Mouse (Mus musculus): ENCODE results near the gene Chchd5.

Chchd5 gene

GRCm38 (mm10) chr2:129151111-129151510 is 21.6 kb downstream of the Chchd5 start:
- no peak for DNase-seq (ENCODE audit: extremely low read depth, low read depth)

GRCm38 (mm10) chr2:129152751-129153150 is 23.3 kb downstream of the Chchd5 start:
- no peak for DNase-seq (ENCODE audit: extremely low read depth, low read depth)

- DNase-seq (ENCODE audit: extremely low read depth, low read depth) = no peak
Observed at GRCm38 (mm10) chr2:129164815-129165214, 35.3 kb downstream of the Chchd5 start.

- no peak for DNase-seq (ENCODE audit: extremely low read depth, low read depth)
Observed at GRCm38 (mm10) chr2:129166466-129167463, 37.3 kb downstream of the Chchd5 start.

- no peak for DNase-seq (ENCODE audit: extremely low read depth, low read depth)
Observed at GRCm38 (mm10) chr2:129173386-129173785, 43.9 kb downstream of the Chchd5 start.

GRCm38 (mm10) chr2:129174474-129174873 is 45.0 kb downstream of the Chchd5 start:
- no peak for DNase-seq (ENCODE audit: extremely low read depth, low read depth)

GRCm38 (mm10) chr2:129175636-129176035 is 46.1 kb downstream of the Chchd5 start:
- DNase-seq (ENCODE audit: extremely low read depth, low read depth) = no peak

- DNase-seq (ENCODE audit: extremely low read depth, low read depth) = no peak
Observed at GRCm38 (mm10) chr2:129176676-129177420, 47.3 kb downstream of the Chchd5 start.

GRCm38 (mm10) chr2:129177661-129178060 is 48.2 kb downstream of the Chchd5 start:
- no peak for DNase-seq (ENCODE audit: extremely low read depth, low read depth)

- DNase-seq (ENCODE audit: extremely low read depth, low read depth) = no peak
Observed at GRCm38 (mm10) chr2:129178182-129178908, 48.8 kb downstream of the Chchd5 start.

- no peak for DNase-seq (ENCODE audit: extremely low read depth, low read depth)
Observed at GRCm38 (mm10) chr2:129179946-129180853, 50.7 kb downstream of the Chchd5 start.

GRCm38 (mm10) chr2:129181509-129181908 is 52.0 kb downstream of the Chchd5 start:
- DNase-seq (ENCODE audit: extremely low read depth, low read depth) = no peak

- DNase-seq (ENCODE audit: extremely low read depth, low read depth) = no peak
Observed at GRCm38 (mm10) chr2:129182412-129182811, 52.9 kb downstream of the Chchd5 start.

GRCm38 (mm10) chr2:129183561-129184031 is 54.1 kb downstream of the Chchd5 start:
- no peak for DNase-seq (ENCODE audit: extremely low read depth, low read depth)
